Mouse (Mus musculus) hematopoietic multipotent progenitor cell, adult 10-12 weeks (in vitro differentiated cells): ENCODE measurements around the gene Pole3. TPM values are rescaled to one million over a fixed set of nuclear protein-coding genes. Genes with fewer than 3 reads are reported as not detected.

ENCODE experiments used
- polyA plus RNA-seq: library from polyadenylated mRNA; stranded (reverse); fragments of >175 nt; gene quantifications from 2 replicates; pipeline ENCODE4 v1.2.3, GENCODE M21; 2012; ENCODE audit warnings: low replicate concordance

Gene Pole3
- polyA plus RNA-seq = 9.5 and 15.9 TPM in 2 replicates

DNA sequence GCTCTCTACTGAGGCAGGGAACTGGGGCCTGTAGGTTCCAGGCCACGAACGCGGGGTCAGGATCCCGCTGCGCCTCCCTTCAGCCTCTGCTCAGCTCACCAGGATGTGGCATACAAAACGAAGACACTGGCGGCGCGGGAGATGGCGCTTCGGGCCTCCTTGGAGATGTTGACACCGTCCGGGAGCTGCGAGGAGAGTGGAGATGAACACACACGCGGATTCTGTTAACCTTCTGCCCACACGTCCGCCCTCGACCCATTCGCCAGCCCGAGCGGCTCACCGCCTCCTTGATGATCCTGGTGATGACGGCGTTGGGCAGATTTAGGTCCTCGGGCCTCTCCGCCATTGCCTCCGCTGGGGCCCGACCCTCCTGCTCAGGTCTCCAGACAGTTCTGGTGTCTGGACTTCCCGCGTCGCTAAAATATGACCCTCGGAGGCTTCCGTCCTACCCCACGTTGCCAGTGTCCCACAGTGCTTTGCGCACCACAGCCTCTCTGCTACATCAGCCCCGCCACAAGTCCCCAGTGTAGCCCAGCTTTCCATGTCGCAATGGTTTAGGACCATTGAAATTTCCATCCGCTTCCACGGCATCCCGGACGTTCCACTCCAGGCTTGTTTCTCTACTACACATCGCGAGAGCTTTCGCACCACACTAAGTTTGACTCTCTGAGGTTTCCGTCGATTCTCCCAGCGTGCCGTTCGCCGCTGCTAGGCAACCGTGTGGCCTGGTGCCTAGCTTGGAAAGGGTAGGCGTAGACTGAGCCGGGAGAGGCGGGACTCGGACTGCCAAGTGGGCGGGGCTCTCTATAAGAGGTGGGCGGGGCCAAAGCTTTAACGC is at the start of gene Pole3, which contains the start of gene 4933430I17Rik:
Gene Pole3, minus strand, starts transcription at position 418 of the 838 bp plus-strand sequence.
Gene 4933430I17Rik, plus strand, starts transcription at position 719 of the 838 bp plus-strand sequence.

DNA sequence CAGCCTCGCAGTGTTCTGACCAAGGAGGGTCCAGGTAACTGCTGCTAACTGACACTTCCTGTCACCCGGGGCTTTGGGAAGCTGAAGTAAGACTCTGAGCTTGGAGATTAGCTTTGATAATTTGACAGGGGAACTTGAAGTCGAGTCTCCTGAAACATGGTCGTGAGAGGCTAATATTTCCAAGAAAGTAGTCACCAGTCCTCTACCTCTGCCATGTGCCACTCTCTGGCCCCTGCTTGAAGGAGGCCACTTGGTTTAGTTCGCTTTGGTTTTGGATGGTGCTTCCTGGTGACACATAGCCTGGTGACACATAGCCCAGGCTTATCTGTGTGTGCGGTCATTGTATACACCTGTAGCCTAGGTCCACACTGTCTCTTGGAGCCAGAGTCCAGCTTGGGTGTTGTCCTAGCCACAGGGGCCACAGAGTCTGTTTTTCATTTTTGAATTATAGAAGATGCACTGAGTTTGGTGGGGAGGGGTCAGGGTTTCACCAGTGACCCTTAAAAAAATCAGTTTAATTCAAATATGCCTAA is 35.0 kb upstream of the Pole3 start, which contains the start of gene Rgs3:
Gene Rgs3, plus strand, starts transcription at position 51 of the 533 bp plus-strand sequence.

DNA sequence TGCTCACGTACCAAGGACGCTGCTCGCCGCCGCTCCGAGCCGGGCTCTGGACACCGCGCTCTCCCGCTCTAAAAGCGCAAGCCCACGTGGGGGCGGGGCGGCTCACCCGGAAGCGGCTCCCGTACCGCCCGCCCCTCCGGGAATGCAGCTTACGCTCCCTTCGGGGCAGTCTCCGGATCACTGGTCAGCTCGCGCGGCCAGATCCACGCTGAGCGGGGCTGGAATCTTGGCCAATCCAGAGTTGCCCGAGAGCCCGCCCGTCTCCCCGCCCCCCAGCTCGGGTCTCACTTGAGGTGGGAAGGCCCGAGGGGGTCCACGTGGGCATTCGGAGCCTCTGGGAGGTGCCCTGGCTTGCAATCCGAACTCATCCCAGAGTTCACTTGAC is 5.0 kb downstream of the Pole3 start, which contains the start of gene Alad:
Gene Alad, minus strand, starts transcription at position 70 of the 385 bp plus-strand sequence.

GRCm38 (mm10) chr4:62503374-62503970 is 21.4 kb downstream of the Pole3 start, which contains the start of gene Hdhd3:
Gene Hdhd3 (minus strand): TSS chr4:62503467.

GRCm38 (mm10) chr4:62479937-62480708 is 44.7 kb downstream of the Pole3 start, which contains the start of gene Bspry:
Gene Bspry (plus strand): TSS chr4:62480053.

Other genes starting within 250 kb of the Pole3 start
- 27.5 and 38.7 TPM in 2 replicates for gene Fkbp15, start 164.5 kb downstream of the Pole3 start, polyA plus RNA-seq
- 0.66 and 1.5 TPM in 2 replicates for gene Slc31a1, start 164.3 kb downstream of the Pole3 start, polyA plus RNA-seq
- gene Cdc26, start 116.4 kb downstream of the Pole3 start, polyA plus RNA-seq = 3.3 and 25.3 TPM in 2 replicates
- 2.5 TPM in 2 replicates for gene Prpf4, start 116.3 kb downstream of the Pole3 start, polyA plus RNA-seq
- gene Rnf183, start 89.8 kb downstream of the Pole3 start, polyA plus RNA-seq = 0.56 TPM in 1 of 2 replicates, not detected in the other
- 0.48 TPM in 1 of 2 replicates, not detected in the other for gene Wdr31, start 54.2 kb downstream of the Pole3 start, polyA plus RNA-seq
- gene Bspry, start 45.0 kb downstream of the Pole3 start, polyA plus RNA-seq = 1.7 and 4.5 TPM in 2 replicates
- gene Hdhd3, start 21.6 kb downstream of the Pole3 start, polyA plus RNA-seq = 0.45 and 2.9 TPM in 2 replicates
- gene Alad, start 5.2 kb downstream of the Pole3 start, polyA plus RNA-seq = 80.4 and 309 TPM in 2 replicates
- gene 4933430I17Rik, start 301 bp upstream of the Pole3 start, polyA plus RNA-seq = not detected in 2 replicates
- gene Rgs3, start 34.8 kb upstream of the Pole3 start, polyA plus RNA-seq = 278 and 880 TPM in 2 replicates